8 mouse cellular contexts compared by ENCODE assay signal in genomic region chr15:89477091-89477491, GRCm38 (mm10). TPM values are rescaled to one million over a fixed set of nuclear protein-coding genes. Genes with fewer than 3 reads are reported as not detected.
DNase-seq lines count a peak whose midpoint lies in the region; ATAC-seq and TF ChIP-seq lines count a peak whose summit lies in the region.

Arsa (minus strand) TSS chr15:89477425.

- no peak for DNase-seq in layer of hippocampus, adult 2 months (ENCODE audit: low spot score in 2 of 2)
- no peak for DNase-seq in layer of hippocampus, adult 9-10 months (ENCODE audit: low spot score)
- DNase-seq in heart, postnatal 36 days, result peak; percentile 28 to 34
- no peak for DNase-seq in layer of hippocampus, postnatal 14 days (ENCODE audit: low spot score in 2 of 2)
- DNase-seq in lung, postnatal 36 days, result peak; percentile 48
- no peak for DNase-seq in frontal cortex, postnatal 25 days (ENCODE audit: low spot score in 2 of 2)
- no peak for DNase-seq in ovary, postnatal 14 days (ENCODE audit: low spot score)

- peak within 1 kb of the TSS; percentile 82 for H3K4me2 ChIP-seq in embryonic facial prominence, embryonic 13.5 days

- no peaks in the 10 kb centered on the region for H3K36me3 ChIP-seq in embryonic facial prominence, embryonic 13.5 days

- peaks cover 11% of the 10 kb centered on the region for H3K4me1 ChIP-seq in embryonic facial prominence, embryonic 13.5 days

- no peak for ATAC-seq in embryonic facial prominence, embryonic 13.5 days (ENCODE audit: insufficient number of reproducible peaks, insufficient read depth, low FRiP score, low TSS enrichment, low read depth)

- peak within 1 kb of the TSS; percentile 57 for H3K4me3 ChIP-seq in layer of hippocampus, adult 2 months
- H3K4me3 ChIP-seq in embryonic facial prominence, embryonic 13.5 days, result peak within 1 kb of the TSS; percentile 65

- H3K9me3 ChIP-seq in embryonic facial prominence, embryonic 13.5 days, result no peaks in the 10 kb centered on the region

- peak within 1 kb of the TSS; percentile 98 for H3K27ac ChIP-seq in layer of hippocampus, adult 2 months
- H3K27ac ChIP-seq in embryonic facial prominence, embryonic 13.5 days, result peak within 1 kb of the TSS; percentile 80

- no peak for TF ChIP-seq CTCF in layer of hippocampus, adult 2 months (conservative IDR thresholded peaks at IDR 0.05)

- H3K27me3 ChIP-seq in embryonic facial prominence, embryonic 13.5 days, result no peaks in the 10 kb centered on the region; the same call in 1 of the 2 replicates

- H3K9ac ChIP-seq in embryonic facial prominence, embryonic 13.5 days, result peak within 1 kb of the TSS; percentile 78

- WGBS in embryonic facial prominence, embryonic 13.5 days, result 26% methylated on average over 9 of the region's 9 CpGs

- intact Hi-C loops in heart, postnatal 36 days (cut with DNase I), result loop anchor here (1.0 kb wide), 1 partner anchor 21 kb away; no protein-coding TSS in a partner anchor

RNA-seq across cellular contexts. Expression of gene Arsa, which starts in this region (rescaled TPM):
- 10 to 100 TPM; 29.2 to 31.4 TPM for total RNA-seq in layer of hippocampus, adult 2 months (2021)
- 20.8 and 22.9 TPM in 2 replicates for polyA plus RNA-seq in embryonic facial prominence, embryonic 13.5 days (2015; fragmentation: Nextera tagmentation; extraction: Ambion mirVana)
- 10 to 100 TPM; 12.2 to 14.1 TPM for total RNA-seq in heart, postnatal 36 days (2021)
- 10 to 100 TPM; 29.1 to 31.5 TPM for total RNA-seq in layer of hippocampus, postnatal 14 days (2021)

Comparison
In these comparisons a context has a peak if more than half of its experiments do, and no peak if none do; other contexts are left out.
1. DNase-seq: peak in heart, postnatal 36 days (2 of 2) and lung, postnatal 36 days (single experiment); none in layer of hippocampus, adult 2 months (0 of 2), layer of hippocampus, adult 9-10 months (single experiment), layer of hippocampus, postnatal 14 days (0 of 2), frontal cortex, postnatal 25 days (0 of 2) and ovary, postnatal 14 days (single experiment).